Mouse (Mus musculus): Measurements from ENCODE around the gene Smim10l1.

Smim10l1 gene

GRCm38 (mm10) chr6:133104609-133104921 is at the start of gene Smim10l1:
Smim10l1 (plus strand) TSS chr6:133104909.
- no peak for DNase-seq

DNA sequence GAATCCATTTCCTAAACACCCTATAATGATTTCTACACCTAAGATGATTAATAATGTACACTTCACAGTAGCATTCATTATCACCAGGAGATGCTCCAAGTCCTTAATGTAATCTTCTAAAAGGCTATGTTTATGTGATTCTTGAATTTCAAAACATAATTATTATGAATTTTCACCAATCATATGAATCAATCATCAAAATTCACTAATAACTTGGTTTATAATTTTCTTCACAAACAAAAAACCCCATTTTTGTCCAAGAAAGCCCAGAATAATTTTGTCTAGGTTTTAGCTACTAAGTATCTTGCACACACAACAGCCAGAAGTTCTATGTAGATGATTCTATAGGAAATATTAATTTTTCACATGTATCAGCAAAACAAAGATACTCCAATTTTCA is 49.0 kb upstream of the Smim10l1 start, which contains the start of gene Tas2r140:
Gene Tas2r140 (minus strand): TSS at position 101 of the 400 bp plus-strand sequence.
- DNase-seq: no peak

DNA sequence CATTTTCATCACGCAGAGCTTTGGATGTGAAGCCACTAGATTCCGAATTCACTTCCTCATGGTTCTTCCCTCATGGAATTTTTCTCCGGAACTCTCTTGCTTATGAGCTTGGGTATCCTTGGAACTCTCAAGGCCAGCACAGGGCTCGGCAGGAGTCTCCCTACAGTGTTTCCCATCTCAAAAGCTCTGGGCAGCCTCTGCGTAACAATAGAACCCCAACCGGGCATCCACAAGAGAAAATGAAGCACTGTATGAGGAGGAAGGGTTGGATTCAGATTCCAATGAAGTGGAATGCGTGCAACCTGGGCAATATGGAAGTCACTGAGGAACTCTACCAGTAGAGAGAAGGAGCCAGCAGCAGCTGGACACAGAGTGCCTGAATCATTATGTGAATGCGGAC is 12.5 kb upstream of the Smim10l1 start:
- no peak for DNase-seq

DNA sequence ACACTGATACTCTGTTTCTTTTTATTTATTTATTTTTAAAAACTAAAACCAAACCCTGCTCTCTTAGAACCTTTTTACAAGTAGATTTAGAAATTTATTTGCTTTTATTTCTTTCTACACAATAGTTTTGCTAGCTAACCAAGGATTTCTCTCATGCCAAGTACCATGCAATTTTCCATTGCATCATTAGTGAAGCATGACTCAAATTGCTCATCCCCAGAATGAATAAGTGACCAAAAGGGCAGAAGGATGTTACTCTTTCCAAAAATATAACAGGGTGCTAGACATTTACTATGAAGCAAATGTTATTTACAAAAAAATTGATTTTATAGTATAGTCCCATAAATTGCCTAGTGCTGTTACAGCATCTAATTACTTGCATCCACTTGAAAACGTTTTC is 2.3 kb upstream of the Smim10l1 start:
- DNase-seq: no peak

DNA sequence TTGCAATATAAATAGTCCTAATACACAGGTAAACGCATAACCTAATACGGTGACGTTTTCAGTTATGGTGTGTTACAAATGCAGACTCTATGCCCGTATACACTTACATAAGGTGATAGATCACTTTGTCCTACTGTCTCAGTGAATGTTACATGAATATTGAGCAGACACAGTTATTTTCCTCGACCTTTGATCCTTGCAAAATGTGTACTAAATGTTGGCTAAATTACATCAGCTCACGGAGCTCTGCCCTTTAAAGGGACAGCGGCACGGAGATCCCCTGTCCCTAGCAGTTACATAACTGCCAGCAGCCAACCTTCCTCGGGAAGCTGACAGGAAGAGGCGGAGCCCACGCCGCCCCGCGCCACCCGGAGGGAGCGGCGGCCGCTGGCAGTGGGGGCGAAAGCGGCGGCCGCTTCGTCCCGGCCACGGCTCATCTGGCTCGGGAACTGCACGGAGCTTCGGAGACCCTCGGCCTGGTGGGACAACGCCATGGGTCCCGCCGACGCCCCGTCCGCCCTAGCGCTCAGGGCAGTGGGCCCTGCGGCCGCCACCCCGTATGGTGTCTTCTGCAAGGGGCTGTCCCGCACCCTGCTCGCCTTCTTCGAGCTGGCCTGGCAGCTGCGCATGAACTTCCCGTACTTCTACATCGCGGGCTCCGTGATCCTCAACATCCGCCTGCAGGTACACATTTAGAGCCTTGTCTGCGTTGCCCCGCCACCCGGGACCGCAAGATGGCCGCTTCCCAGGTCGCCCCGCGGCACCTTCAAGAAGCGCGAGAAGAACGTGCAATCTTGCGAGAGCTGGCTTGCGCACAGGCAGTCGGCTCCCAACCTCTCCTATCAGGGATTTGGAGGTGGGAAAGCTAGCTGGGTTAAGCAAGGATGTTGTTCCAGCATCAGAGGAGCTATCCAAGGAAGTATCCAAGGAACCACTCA is 482 bp downstream of the Smim10l1 start:
- peak; percentile 95 for DNase-seq
